Mouse (Mus musculus): Measurements from ENCODE around the gene Ptbp1.

- TF ChIP-seq POLR2A (IDR thresholded peaks at IDR 0.05; ENCODE audit: low read depth, low read length) (no peak), CTCF (IDR thresholded peaks at IDR 0.05; ENCODE audit: extremely low read depth, insufficient read length, insufficient replicate concordance, low read depth, low read length) (no peak)
Measured at GRCm38 (mm10) chr10:79831583-79831982, 22.6 kb upstream of the Ptbp1 start.
